Mouse (Mus musculus) midbrain, embryonic 13.5 days (tissue): Measurements from ENCODE around the gene Osbpl8. TPM values are rescaled to one million over a fixed set of nuclear protein-coding genes. Genes with fewer than 3 reads are reported as not detected.
"Not testable (repeated sequence)": the region's sequence is repeated elsewhere in the genome, so short reads cannot be mapped to it uniquely, and the experiment has no call there.

ENCODE experiments used
- ATAC-seq: fragments of 200-750 bp; cut with Nextera tagmentation; 2 replicates; pipeline ENCODE4 v1.8.0; 2017; ENCODE audit warnings: mild to moderate bottlenecking, moderate TSS enrichment, moderate library complexity
- H3K27ac ChIP-seq: fragments of 300-500 bp; sonication (generic); 2 replicates; pipeline ENCODE4 v1.5.1; 2015; ENCODE audit warnings: inconsistent platforms, mild to moderate bottlenecking, moderate library complexity
- H3K27me3 ChIP-seq: fragments of 300-500 bp; sonication (generic); 2 replicates; pipeline ENCODE4 v1.6.1; 2015; ENCODE audit warnings: mild to moderate bottlenecking, inconsistent platforms
- H3K36me3 ChIP-seq: fragments of 300-500 bp; sonication (generic); 2 replicates; pipeline ENCODE4 v1.6.1; 2015; ENCODE audit warnings: mild to moderate bottlenecking, inconsistent platforms
- H3K4me1 ChIP-seq: fragments of 300-500 bp; sonication (generic); replicated peaks from 2 replicates; pipeline ENCODE4 v1.6.1; 2015; ENCODE audit warnings: inconsistent platforms
- H3K4me2 ChIP-seq: fragments of 300-500 bp; sonication (generic); replicated peaks from 2 replicates; pipeline ENCODE4 v1.6.1; 2015; ENCODE audit warnings: moderate library complexity, mild to moderate bottlenecking, inconsistent platforms
- H3K4me3 ChIP-seq: fragments of 300-500 bp; sonication (generic); replicated peaks from 2 replicates; pipeline ENCODE4 v1.5.1; 2015; ENCODE audit warnings: mild to moderate bottlenecking, inconsistent platforms
- H3K9ac ChIP-seq: fragments of 300-500 bp; sonication (generic); replicated peaks from 2 replicates; pipeline ENCODE4 v1.6.1; 2015; ENCODE audit warnings: mild to moderate bottlenecking, inconsistent platforms
- H3K9me3 ChIP-seq: fragments of 300-500 bp; sonication (generic); 2 replicates; pipeline ENCODE4 v1.6.1; 2016; ENCODE audit warnings: mild to moderate bottlenecking, inconsistent platforms
- WGBS: fragments of 180-500 bp; shearing (Covaris S2); methylation state at CpG from one replicate; pipeline ENCODE4 v1.1.7; 2015; 5-methylcytosine and 5-hydroxymethylcytosine counted together
- polyA plus RNA-seq: library from polyadenylated mRNA; unstranded; fragments of >200 nt; fragmentation: Nextera tagmentation; extraction: Ambion mirVana; gene quantifications from 2 replicates; pipeline ENCODE4 v1.2.1, GENCODE M21; 2015

The Osbpl8 gene
- polyA plus RNA-seq, 1 experiment from 2014 or later = 18.5 TPM

DNA sequence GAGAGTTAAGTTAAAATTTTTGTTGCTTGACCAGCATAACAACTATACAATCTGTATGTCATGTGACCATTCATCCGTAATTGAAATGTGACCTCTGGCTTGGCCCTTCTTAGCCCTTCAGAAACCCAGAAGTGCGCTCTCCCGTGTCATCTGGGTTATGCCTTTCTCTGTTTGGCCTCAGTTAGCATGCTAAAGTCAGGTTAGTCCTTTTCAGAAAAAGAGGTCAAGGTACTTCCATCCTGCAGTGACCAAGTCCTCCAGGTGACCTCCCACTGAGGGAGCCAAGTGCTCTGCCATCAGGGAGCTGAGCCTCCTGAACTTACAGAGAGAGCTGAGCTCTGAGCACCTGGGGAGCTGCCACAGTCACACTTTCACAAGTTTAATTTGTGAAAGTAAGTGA is 33.7 kb upstream of the Osbpl8 start:
- Histone ChIP-seq H3K9me3 (no peaks in the 10 kb centered on the region), H3K27me3 (no peaks in the 10 kb centered on the region), H3K4me1 (no peaks in the 10 kb centered on the region), H3K4me2 (no peak overlapping the region), H3K4me3 (no peak overlapping the region), H3K9ac (no peak overlapping the region), H3K27ac (no peak overlapping the region), H3K36me3 (no peaks in the 10 kb centered on the region)
- no peak for ATAC-seq
- 52% methylated on average over 3 of the region's 3 CpGs for WGBS

DNA sequence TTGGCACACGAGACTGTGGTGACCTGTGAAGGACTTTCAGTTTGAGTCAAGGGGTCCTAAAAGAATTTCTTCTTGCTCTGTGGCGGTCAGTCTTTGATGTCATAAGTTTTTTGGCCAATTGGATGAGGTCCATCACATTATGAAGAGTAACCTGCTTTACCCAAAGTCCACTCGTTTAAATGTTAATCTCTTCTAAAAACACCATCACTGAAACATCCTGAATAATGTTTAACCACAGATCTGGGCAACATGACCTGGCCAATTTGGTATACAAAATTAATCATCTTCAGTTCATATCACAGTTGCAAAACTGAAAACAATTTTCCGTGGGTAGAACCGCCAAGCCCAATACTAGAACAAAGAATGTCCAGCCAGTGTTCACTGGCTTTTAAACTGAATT is 31.3 kb upstream of the Osbpl8 start:
- no peak for ATAC-seq
- H3K4me1 ChIP-seq = no peaks in the 10 kb centered on the region
- no peak overlapping the region for H3K4me3 ChIP-seq
- H3K4me2 ChIP-seq = no peak overlapping the region
- no peak overlapping the region for H3K27ac ChIP-seq
- no peaks in the 10 kb centered on the region for H3K9me3 ChIP-seq
- WGBS = 94% methylated on average over 5 of the region's 5 CpGs
- H3K27me3 ChIP-seq = no peaks in the 10 kb centered on the region
- no peaks in the 10 kb centered on the region for H3K36me3 ChIP-seq
- H3K9ac ChIP-seq = no peak overlapping the region

DNA sequence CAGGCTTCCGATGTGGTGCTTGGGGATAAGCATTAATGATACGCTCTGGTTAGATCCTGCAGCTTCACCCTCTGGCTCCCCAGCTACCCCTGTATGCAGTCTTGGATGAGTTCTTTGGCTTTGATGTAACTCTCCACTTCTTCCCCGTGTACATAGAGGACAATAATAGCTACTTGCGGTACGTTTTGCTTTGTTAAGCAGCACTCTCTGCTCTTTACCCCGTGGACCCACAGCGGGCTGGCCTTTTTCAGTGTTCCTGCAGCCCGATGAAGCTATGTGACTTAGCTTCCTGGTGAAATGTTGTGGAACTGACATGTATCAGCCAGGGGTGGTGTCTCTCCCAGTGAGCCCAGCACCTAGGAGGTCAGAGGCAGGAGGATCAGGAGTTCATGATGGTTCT is 30.6 kb upstream of the Osbpl8 start:
- H3K27ac ChIP-seq = no peak overlapping the region
- no peak overlapping the region for H3K4me2 ChIP-seq
- no peak for ATAC-seq
- no peaks in the 10 kb centered on the region for H3K36me3 ChIP-seq
- WGBS = 80% methylated on average over 8 of the region's 8 CpGs
- no peaks in the 10 kb centered on the region for H3K9me3 ChIP-seq
- H3K27me3 ChIP-seq = no peaks in the 10 kb centered on the region
- H3K9ac ChIP-seq = no peak overlapping the region
- no peak overlapping the region for H3K4me3 ChIP-seq
- no peaks in the 10 kb centered on the region for H3K4me1 ChIP-seq

DNA sequence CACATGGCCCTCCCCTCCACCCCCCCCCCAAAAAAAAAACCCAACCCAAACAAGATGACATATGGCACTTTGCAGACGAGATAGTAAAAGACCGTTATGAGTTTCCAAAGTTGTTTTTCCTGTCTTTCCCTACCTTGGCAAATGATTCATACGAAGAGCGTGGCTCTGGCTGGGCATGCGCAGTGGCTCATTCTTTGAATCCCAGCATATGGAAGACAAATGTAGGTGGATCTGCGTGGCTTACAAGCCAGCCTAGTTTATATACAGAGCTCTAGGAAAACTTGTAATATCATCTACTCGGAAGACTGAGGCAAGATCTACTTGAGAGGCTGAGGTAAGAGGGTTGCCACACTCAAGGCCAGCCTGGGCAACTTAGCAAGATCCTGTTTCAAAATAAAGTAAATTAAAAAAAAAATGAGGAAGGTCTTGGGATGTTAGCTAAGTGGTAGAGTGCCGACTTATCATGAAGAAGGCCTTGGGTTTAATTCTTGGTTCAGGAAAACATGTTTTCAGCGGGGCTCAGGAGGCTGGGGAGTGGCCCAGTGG is 30.1 kb upstream of the Osbpl8 start:
- H3K4me3 ChIP-seq = no peak overlapping the region
- H3K9ac ChIP-seq = no peak overlapping the region
- 94% methylated on average over 9 of the region's 9 CpGs for WGBS
- H3K4me1 ChIP-seq = no peaks in the 10 kb centered on the region
- ATAC-seq = no peak
- no peaks in the 10 kb centered on the region for H3K36me3 ChIP-seq
- no peak overlapping the region for H3K4me2 ChIP-seq
- H3K9me3 ChIP-seq = no peaks in the 10 kb centered on the region
- H3K27ac ChIP-seq = no peak overlapping the region
- H3K27me3 ChIP-seq = no peaks in the 10 kb centered on the region

DNA sequence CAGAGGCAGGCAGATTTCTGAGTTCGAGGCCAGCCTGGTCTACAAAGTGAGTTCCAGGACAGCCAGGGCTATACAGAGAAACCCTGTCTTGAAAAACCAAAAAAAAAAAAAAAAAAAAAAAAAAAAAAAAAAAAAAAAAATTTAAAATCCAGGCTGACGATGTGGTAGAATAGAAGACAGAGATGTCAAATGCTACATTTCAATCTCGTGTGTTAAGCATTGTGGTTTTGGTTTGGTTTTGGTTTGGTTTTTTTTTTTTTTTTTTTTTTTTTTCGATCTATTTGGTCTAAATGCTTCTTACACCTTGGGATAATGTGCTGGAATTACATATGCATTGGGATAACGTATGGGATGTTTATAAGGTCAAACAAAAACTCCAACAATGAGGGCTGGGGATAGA is 28.2 kb upstream of the Osbpl8 start:
- not testable (repeated sequence) for H3K4me2 ChIP-seq, H3K36me3 ChIP-seq, H3K4me3 ChIP-seq, ATAC-seq, H3K27ac ChIP-seq, H3K4me1 ChIP-seq, H3K27me3 ChIP-seq, H3K9ac ChIP-seq, H3K9me3 ChIP-seq
- WGBS = 83% methylated on average over 5 of the region's 5 CpGs

DNA sequence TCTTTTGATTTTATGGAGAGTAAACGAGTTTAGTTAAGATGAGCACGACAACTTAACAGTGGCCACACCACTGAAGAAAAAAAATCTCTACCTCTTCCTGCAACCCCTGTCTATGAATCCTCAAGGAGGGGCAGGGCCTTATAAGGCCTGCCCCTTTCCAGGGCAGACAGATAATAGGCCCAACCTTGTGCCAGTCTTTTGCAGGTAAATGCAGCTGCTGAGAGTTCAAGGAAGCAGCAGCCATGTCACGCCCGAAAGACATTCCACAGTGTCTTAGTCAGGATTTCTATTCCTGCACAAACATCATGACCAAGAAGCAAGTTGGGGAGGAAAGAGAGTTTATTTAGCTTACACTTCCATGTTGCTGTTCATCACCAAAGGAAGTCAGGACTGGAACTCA is 26.6 kb upstream of the Osbpl8 start:
- no peaks in the 10 kb centered on the region for H3K9me3 ChIP-seq
- no peak for ATAC-seq
- no peak overlapping the region for H3K4me3 ChIP-seq
- H3K4me1 ChIP-seq = no peaks in the 10 kb centered on the region
- H3K27me3 ChIP-seq = no peaks in the 10 kb centered on the region
- no peak overlapping the region for H3K9ac ChIP-seq
- no peaks in the 10 kb centered on the region for H3K36me3 ChIP-seq
- 89% methylated on average over 4 of the region's 4 CpGs for WGBS
- no peak overlapping the region for H3K27ac ChIP-seq
- H3K4me2 ChIP-seq = no peak overlapping the region

DNA sequence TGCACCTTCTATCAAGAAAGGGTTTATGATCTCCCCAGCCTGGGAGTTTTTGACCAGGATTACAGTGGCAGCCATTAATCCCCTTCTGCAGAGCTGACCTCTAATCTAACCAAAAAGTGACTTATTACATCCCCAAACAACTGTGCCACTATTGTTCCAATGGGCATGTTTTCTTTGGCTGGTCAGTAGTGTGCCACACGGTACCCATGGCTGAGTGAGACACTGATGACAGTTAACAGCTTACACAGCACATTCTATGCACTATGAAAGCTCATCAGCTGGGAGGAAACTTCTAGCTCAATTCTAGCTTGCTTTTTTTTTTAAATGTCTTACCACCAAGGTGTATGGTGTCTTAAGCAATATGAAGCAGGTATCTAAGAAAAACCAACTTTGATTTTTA is 25.4 kb upstream of the Osbpl8 start:
- ATAC-seq = no peak
- H3K36me3 ChIP-seq = no peaks in the 10 kb centered on the region
- H3K9ac ChIP-seq = no peak overlapping the region
- 83% methylated on average over 1 of the region's 1 CpGs for WGBS
- H3K9me3 ChIP-seq = no peaks in the 10 kb centered on the region
- H3K27me3 ChIP-seq = no peaks in the 10 kb centered on the region
- no peak overlapping the region for H3K4me3 ChIP-seq
- H3K27ac ChIP-seq = no peak overlapping the region
- H3K4me1 ChIP-seq = no peaks in the 10 kb centered on the region
- no peak overlapping the region for H3K4me2 ChIP-seq

DNA sequence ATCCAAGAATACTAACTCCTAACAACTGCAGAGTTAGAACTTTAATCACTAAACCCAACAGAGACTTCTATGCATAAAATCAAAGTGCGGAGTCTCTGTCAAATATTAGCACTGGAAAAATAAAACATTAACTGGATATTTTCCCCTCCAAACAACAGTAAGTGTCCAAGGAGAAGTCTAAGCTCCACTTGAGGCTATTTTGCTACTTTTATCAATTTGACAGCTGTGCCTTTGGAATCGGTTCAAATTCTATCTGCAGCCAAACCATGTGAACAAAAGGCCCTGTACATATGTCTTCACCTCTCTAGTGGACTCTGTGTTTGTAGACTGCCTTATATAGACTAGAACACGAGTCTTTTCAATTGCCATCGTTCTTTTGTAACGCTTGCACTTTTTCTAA is 24.7 kb upstream of the Osbpl8 start:
- WGBS = 85% methylated on average over 5 of the region's 5 CpGs
- no peak overlapping the region for H3K4me2 ChIP-seq
- ATAC-seq = no peak

DNA sequence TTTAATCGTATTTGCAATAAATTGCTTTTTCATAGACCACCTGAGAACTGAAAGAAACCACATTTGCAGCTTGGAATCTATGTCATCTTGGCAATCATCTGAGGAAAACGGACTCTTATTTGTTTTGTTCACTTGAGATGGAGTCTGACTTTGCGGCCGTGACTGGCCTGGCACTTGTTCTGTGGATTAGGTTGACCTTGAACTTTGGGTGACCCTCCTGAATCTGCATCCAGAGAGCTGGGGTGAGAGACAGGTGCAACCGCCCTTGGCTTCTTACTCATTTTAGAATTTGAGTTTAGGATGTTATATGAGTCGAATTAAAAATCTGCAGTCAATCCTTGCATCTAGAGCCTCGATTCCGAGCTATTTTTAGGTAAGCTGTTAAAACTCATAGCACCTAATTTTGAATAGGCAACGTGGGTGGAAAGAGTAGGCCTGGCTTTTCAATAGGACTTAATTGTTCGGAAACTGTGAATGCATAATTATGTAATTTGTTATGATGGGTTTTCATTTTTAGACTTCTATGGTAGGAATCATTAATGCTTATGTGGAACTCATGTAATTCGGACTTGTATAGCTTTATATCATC is 20.1 kb upstream of the Osbpl8 start:
- Histone ChIP-seq H3K36me3 (no peaks in the 10 kb centered on the region), H3K4me2 (no peak overlapping the region), H3K27ac (no peak overlapping the region), H3K9ac (no peak overlapping the region), H3K27me3 (no peaks in the 10 kb centered on the region), H3K9me3 (no peaks in the 10 kb centered on the region), H3K4me3 (no peak overlapping the region), H3K4me1 (no peaks in the 10 kb centered on the region)
- 86% methylated on average over 11 of the region's 11 CpGs for WGBS
- no peak for ATAC-seq

More for the DNA sequence above, 24.7 kb upstream of the Osbpl8 start:
- Histone ChIP-seq H3K4me3 (no peak overlapping the region), H3K9ac (no peak overlapping the region), H3K36me3 (no peaks in the 10 kb centered on the region), H3K27ac (no peak overlapping the region), H3K9me3 (no peaks in the 10 kb centered on the region), H3K4me1 (no peaks in the 10 kb centered on the region), H3K27me3 (no peaks in the 10 kb centered on the region)

DNA sequence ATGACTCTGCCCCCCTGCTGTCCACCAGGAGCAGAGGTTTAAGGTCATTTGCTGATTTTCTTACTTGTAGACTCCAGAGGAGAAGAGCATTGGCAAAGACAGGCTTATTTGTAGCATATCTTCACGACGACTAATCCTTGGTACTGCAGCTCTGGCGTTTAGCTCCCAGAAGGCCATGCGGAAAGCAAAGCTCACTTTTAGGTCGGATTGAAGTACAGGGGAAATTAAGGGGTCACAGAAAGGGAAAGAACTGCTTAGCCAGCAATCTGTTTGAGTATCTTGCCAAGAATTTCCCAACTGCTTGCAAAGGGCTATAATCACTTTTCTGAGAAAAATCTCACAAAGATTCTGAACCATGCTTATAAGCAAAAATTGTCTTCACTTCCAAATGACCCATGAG is 14.8 kb upstream of the Osbpl8 start:
- no peak overlapping the region for H3K4me2 ChIP-seq
- ATAC-seq = no peak

DNA sequence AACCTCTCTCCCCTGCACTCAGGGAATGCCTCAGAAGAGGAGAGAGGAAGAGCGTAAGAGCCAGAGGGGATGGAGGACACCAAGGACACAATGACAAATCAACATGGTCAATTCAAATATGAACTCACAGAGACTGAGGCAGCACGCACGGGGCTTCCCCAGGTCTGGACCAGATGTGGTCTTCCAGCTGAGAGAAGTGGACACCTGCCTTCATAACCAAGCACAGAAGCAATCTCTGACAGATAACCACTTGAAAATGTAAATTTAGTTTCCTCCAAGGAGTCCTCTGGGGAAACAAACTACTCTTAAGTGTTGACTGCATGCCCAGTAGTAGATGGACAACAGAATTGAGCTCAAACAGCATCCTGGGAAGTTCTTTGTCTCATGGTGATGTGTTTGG is 9.5 kb upstream of the Osbpl8 start:
- Histone ChIP-seq H3K9ac (no peak overlapping the region), H3K36me3 (no peaks in the 10 kb centered on the region), H3K27me3 (no peaks in the 10 kb centered on the region), H3K4me1 (no peaks in the 10 kb centered on the region), H3K9me3 (no peaks in the 10 kb centered on the region), H3K4me2 (no peak overlapping the region), H3K4me3 (no peak overlapping the region), H3K27ac (no peak overlapping the region)
- no peak for ATAC-seq
- WGBS = 93% methylated on average over 3 of the region's 3 CpGs

More for the DNA sequence above, 14.8 kb upstream of the Osbpl8 start:
- Histone ChIP-seq H3K9ac (no peak overlapping the region), H3K36me3 (no peaks in the 10 kb centered on the region), H3K27ac (no peak overlapping the region), H3K4me3 (no peak overlapping the region), H3K4me1 (no peaks in the 10 kb centered on the region), H3K27me3 (no peaks in the 10 kb centered on the region), H3K9me3 (no peaks in the 10 kb centered on the region)
- WGBS = 64% methylated on average over 5 of the region's 5 CpGs

DNA sequence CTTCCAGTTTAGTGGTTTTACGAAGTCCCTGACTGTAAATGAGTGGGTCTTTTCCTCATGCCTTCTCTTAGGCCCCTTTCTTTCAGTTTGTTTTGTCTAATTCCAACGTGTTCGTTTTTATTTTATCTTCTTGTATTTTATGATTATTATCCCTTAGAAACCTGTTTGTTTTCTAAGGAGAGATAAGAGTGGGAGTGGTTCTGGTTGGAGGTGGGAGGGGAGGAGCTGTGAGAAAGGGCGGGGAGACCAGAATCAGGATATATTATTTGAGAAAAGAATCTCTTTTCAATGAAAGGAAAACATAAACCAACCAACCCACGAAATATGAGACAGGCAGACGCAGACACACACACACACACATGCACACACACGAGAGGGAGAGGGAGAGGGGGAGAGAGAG is 9.0 kb upstream of the Osbpl8 start:
- ATAC-seq = no peak
- no peaks in the 10 kb centered on the region for H3K27me3 ChIP-seq
- no peaks in the 10 kb centered on the region for H3K9me3 ChIP-seq
- H3K36me3 ChIP-seq = no peaks in the 10 kb centered on the region
- no peak overlapping the region for H3K4me3 ChIP-seq
- H3K27ac ChIP-seq = no peak overlapping the region
- no peak overlapping the region for H3K4me2 ChIP-seq
- no peaks in the 10 kb centered on the region for H3K4me1 ChIP-seq
- WGBS = 82% methylated on average over 7 of the region's 7 CpGs
- H3K9ac ChIP-seq = no peak overlapping the region
